Mouse (Mus musculus): Measurements from ENCODE around the gene Calm3. TPM values are rescaled to one million over a fixed set of nuclear protein-coding genes. Genes with fewer than 3 reads are reported as not detected.

Gene Calm3
- polyA plus RNA-seq, 1 experiment from 2014 or later: 190 TPM

- no peak overlapping the region for H3K4me2 ChIP-seq (ENCODE audit: low read length)
These were observed 18.4 kb downstream of the Calm3 start for GRCm38 (mm10) chr7:16905491-16906021.

GRCm38 (mm10) chr7:16904120-16904675 is 19.7 kb downstream of the Calm3 start:
- H3K9ac ChIP-seq (ENCODE audit: low read length): no peak overlapping the region
- 36% methylated on average over 8 of the region's 10 CpGs for WGBS
- H3K36me3 ChIP-seq (ENCODE audit: control insufficient read depth, insufficient read depth, low read length): no peaks in the 10 kb centered on the region
- H3K4me3 ChIP-seq (ENCODE audit: low read depth, low read length): no peak overlapping the region
- ATAC-seq (replicated peaks; ENCODE audit: low FRiP score, low TSS enrichment, low read depth): no peak
- H3K27me3 ChIP-seq (replicated peaks; ENCODE audit: control insufficient read depth, insufficient read depth, low read length): no peaks in the 10 kb centered on the region
- H3K27ac ChIP-seq (ENCODE audit: low read depth): no peak overlapping the region
- no peak for DNase-seq (ENCODE audit: low spot score)
- no peaks in the 10 kb centered on the region for H3K9me3 ChIP-seq (ENCODE audit: control insufficient read depth, low read length)
- H3K4me2 ChIP-seq (ENCODE audit: low read length): no peak overlapping the region
- peaks cover 59% of the 10 kb centered on the region for H3K4me1 ChIP-seq (replicated peaks; ENCODE audit: control insufficient read depth, insufficient read depth, low read length)

More at GRCm38 (mm10) chr7:16905491-16906021, 18.4 kb downstream of the Calm3 start:
- Histone ChIP-seq H3K27ac (ENCODE audit: low read depth) (no peak overlapping the region; the same call in 1 of the 2 replicates), H3K9ac (ENCODE audit: low read length) (no peak overlapping the region), H3K36me3 (ENCODE audit: control insufficient read depth, insufficient read depth, low read length) (no peaks in the 10 kb centered on the region), H3K4me1 (replicated peaks; ENCODE audit: control insufficient read depth, insufficient read depth, low read length) (peaks cover 66% of the 10 kb centered on the region), H3K4me3 (ENCODE audit: low read depth, low read length) (no peak overlapping the region), H3K9me3 (ENCODE audit: control insufficient read depth, low read length) (no peaks in the 10 kb centered on the region), H3K27me3 (replicated peaks; ENCODE audit: control insufficient read depth, insufficient read depth, low read length) (no peaks in the 10 kb centered on the region)
- 34% methylated on average over 9 of the region's 9 CpGs for WGBS
- DNase-seq (ENCODE audit: low spot score) (no peak), ATAC-seq (replicated peaks; ENCODE audit: low FRiP score, low TSS enrichment, low read depth) (no peak)

GRCm38 (mm10) chr7:16903439-16903955 is 20.4 kb downstream of the Calm3 start:
- no peak overlapping the region for H3K4me3 ChIP-seq (ENCODE audit: low read depth, low read length)
- H3K4me2 ChIP-seq (ENCODE audit: low read length): no peak overlapping the region
- H3K9me3 ChIP-seq (ENCODE audit: control insufficient read depth, low read length): no peaks in the 10 kb centered on the region
- H3K27ac ChIP-seq (ENCODE audit: low read depth): no peak overlapping the region
- WGBS: 81% methylated on average over 2 of the region's 2 CpGs
- peaks cover 52% of the 10 kb centered on the region for H3K4me1 ChIP-seq (replicated peaks; ENCODE audit: control insufficient read depth, insufficient read depth, low read length)
- H3K27me3 ChIP-seq (replicated peaks; ENCODE audit: control insufficient read depth, insufficient read depth, low read length): no peaks in the 10 kb centered on the region
- H3K9ac ChIP-seq (ENCODE audit: low read length): no peak overlapping the region
- no peaks in the 10 kb centered on the region for H3K36me3 ChIP-seq (ENCODE audit: control insufficient read depth, insufficient read depth, low read length)
- no peak for DNase-seq (ENCODE audit: low spot score)
- ATAC-seq (replicated peaks; ENCODE audit: low FRiP score, low TSS enrichment, low read depth): no peak

GRCm38 (mm10) chr7:16900526-16900925 is 23.4 kb downstream of the Calm3 start:
- no peak overlapping the region for H3K27ac ChIP-seq (ENCODE audit: low read depth)
- no peaks in the 10 kb centered on the region for H3K27me3 ChIP-seq (replicated peaks; ENCODE audit: control insufficient read depth, insufficient read depth, low read length)
- H3K9ac ChIP-seq (ENCODE audit: low read length): no peak overlapping the region
- ATAC-seq (replicated peaks; ENCODE audit: low FRiP score, low TSS enrichment, low read depth) (no peak), DNase-seq (ENCODE audit: low spot score) (no peak)
- no peak overlapping the region for H3K4me3 ChIP-seq (ENCODE audit: low read depth, low read length)
- WGBS: 35% methylated on average over 5 of the region's 5 CpGs
- H3K36me3 ChIP-seq (ENCODE audit: control insufficient read depth, insufficient read depth, low read length): no peaks in the 10 kb centered on the region
- H3K4me2 ChIP-seq (ENCODE audit: low read length): no peak overlapping the region
- peaks cover 26% of the 10 kb centered on the region for H3K4me1 ChIP-seq (replicated peaks; ENCODE audit: control insufficient read depth, insufficient read depth, low read length)
- no peaks in the 10 kb centered on the region for H3K9me3 ChIP-seq (ENCODE audit: control insufficient read depth, low read length)

- 23% methylated on average over 10 of the region's 10 CpGs for WGBS
- Histone ChIP-seq H3K4me2 (ENCODE audit: low read length) (peak overlapping the region; percentile 51), H3K27ac (ENCODE audit: low read depth) (0 out of 2 replicates have a peak overlapping the region, but pooled peaks have one; percentile 27), H3K9ac (ENCODE audit: low read length) (0 out of 2 replicates have a peak overlapping the region, but pooled peaks have one; percentile 7), H3K9me3 (ENCODE audit: control insufficient read depth, low read length) (no peaks in the 10 kb centered on the region), H3K36me3 (ENCODE audit: control insufficient read depth, insufficient read depth, low read length) (no peaks in the 10 kb centered on the region), H3K27me3 (replicated peaks; ENCODE audit: control insufficient read depth, insufficient read depth, low read length) (peaks cover 7% of the 10 kb centered on the region; the same call in 1 of the 2 replicates), H3K4me1 (replicated peaks; ENCODE audit: control insufficient read depth, insufficient read depth, low read length) (peaks cover 24% of the 10 kb centered on the region), H3K4me3 (ENCODE audit: low read depth, low read length) (peak overlapping the region; percentile 22)
- ATAC-seq (replicated peaks; ENCODE audit: low FRiP score, low TSS enrichment, low read depth): no peak
- no peak for DNase-seq (ENCODE audit: low spot score)
These were observed 28.4 kb downstream of the Calm3 start for GRCm38 (mm10) chr7:16895511-16895910.

DNA sequence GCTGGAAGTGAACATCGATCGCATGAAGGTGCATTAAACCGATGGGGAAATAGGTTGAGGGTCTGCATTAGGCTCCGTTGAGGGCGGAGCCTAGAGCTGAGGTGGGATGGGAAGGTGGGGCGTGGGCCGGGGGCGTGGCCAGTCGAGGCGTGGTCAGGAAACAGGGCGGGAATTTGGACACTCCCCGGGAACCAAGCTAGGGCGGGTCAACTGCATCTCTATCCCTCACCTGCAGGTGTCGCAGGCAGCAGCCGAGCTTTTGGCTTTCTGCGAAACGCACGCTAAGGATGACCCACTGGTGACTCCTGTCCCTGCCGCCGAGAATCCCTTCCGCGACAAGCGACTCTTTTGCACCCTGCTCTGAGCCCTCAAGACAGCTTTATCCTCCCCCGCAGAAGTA is 28.9 kb downstream of the Calm3 start:
- Histone ChIP-seq H3K9ac (ENCODE audit: low read length) (0 out of 2 replicates have a peak overlapping the region, but pooled peaks have one; percentile 7), H3K4me1 (replicated peaks; ENCODE audit: control insufficient read depth, insufficient read depth, low read length) (peaks cover 21% of the 10 kb centered on the region), H3K9me3 (ENCODE audit: control insufficient read depth, low read length) (no peaks in the 10 kb centered on the region), H3K27ac (ENCODE audit: low read depth) (0 out of 2 replicates have a peak overlapping the region, but pooled peaks have one; percentile 27), H3K27me3 (replicated peaks; ENCODE audit: control insufficient read depth, insufficient read depth, low read length) (peaks cover 7% of the 10 kb centered on the region; the same call in 1 of the 2 replicates), H3K4me3 (ENCODE audit: low read depth, low read length) (peak overlapping the region; percentile 22), H3K4me2 (ENCODE audit: low read length) (peak overlapping the region; percentile 51), H3K36me3 (ENCODE audit: control insufficient read depth, insufficient read depth, low read length) (no peaks in the 10 kb centered on the region)
- under 1% methylated on average over 24 of the region's 24 CpGs for WGBS
- ATAC-seq (replicated peaks; ENCODE audit: low FRiP score, low TSS enrichment, low read depth) (no peak; the same call in 1 of the 2 replicates), DNase-seq (ENCODE audit: low spot score) (peak; percentile 88)

DNA sequence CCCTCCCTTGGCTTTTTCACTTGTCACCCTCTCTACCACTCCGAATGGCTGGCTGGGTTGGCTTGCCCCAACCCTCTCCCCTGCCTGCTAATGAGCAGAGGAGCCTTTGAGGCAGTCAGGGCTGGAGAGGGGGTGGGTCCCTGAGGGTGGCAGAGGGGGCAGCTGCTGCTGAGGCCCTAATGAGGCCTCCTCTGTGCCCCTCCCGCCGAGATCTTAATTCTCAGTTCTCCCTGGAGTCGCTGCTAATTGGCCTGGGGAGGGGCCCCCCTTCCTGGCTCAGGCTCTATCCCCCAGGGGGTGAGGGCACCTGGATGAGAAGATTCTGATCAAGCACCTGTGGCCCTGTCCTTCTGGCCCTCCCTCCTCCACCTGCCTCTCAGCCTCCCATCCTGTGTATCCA is 29.6 kb downstream of the Calm3 start:
- DNase-seq (ENCODE audit: low spot score): no peak
- Histone ChIP-seq H3K9me3 (ENCODE audit: control insufficient read depth, low read length) (no peaks in the 10 kb centered on the region), H3K27ac (ENCODE audit: low read depth) (no peak overlapping the region), H3K36me3 (ENCODE audit: control insufficient read depth, insufficient read depth, low read length) (no peaks in the 10 kb centered on the region), H3K9ac (ENCODE audit: low read length) (no peak overlapping the region), H3K4me3 (ENCODE audit: low read depth, low read length) (no peak overlapping the region), H3K27me3 (replicated peaks; ENCODE audit: control insufficient read depth, insufficient read depth, low read length) (peaks cover 7% of the 10 kb centered on the region; the same call in 1 of the 2 replicates), H3K4me2 (ENCODE audit: low read length) (peak overlapping the region; percentile 51; the same call in 1 of the 2 replicates), H3K4me1 (replicated peaks; ENCODE audit: control insufficient read depth, insufficient read depth, low read length) (peaks cover 24% of the 10 kb centered on the region)
- WGBS: 8% methylated on average over 4 of the region's 4 CpGs
- ATAC-seq (replicated peaks; ENCODE audit: low FRiP score, low TSS enrichment, low read depth): no peak

GRCm38 (mm10) chr7:16893612-16894011 is 30.3 kb downstream of the Calm3 start:
- Histone ChIP-seq H3K27me3 (replicated peaks; ENCODE audit: control insufficient read depth, insufficient read depth, low read length) (peaks cover 7% of the 10 kb centered on the region; the same call in 1 of the 2 replicates), H3K36me3 (ENCODE audit: control insufficient read depth, insufficient read depth, low read length) (no peaks in the 10 kb centered on the region), H3K4me1 (replicated peaks; ENCODE audit: control insufficient read depth, insufficient read depth, low read length) (peaks cover 24% of the 10 kb centered on the region), H3K27ac (ENCODE audit: low read depth) (no peak overlapping the region), H3K9me3 (ENCODE audit: control insufficient read depth, low read length) (no peaks in the 10 kb centered on the region), H3K4me2 (ENCODE audit: low read length) (no peak overlapping the region; the same call in 1 of the 2 replicates), H3K9ac (ENCODE audit: low read length) (no peak overlapping the region), H3K4me3 (ENCODE audit: low read depth, low read length) (no peak overlapping the region)
- no peak for DNase-seq (ENCODE audit: low spot score)
- no peak for ATAC-seq (replicated peaks; ENCODE audit: low FRiP score, low TSS enrichment, low read depth)
- WGBS: 10% methylated on average over 6 of the region's 6 CpGs

Measured in intestine, embryonic 14.5 days (tissue).